Mouse (Mus musculus) erythroblast, embryonic 14.5 days (primary cell): ENCODE measurements around the gene Actr3. TPM values are rescaled to one million over a fixed set of nuclear protein-coding genes. Genes with fewer than 3 reads are reported as not detected.

Experiments
- H3K27me3 ChIP-seq: 2 replicates; pipeline ENCODE4 v1.6.1; 2012; ENCODE audit warnings: inconsistent platforms; ENCODE audit not compliant: control insufficient read depth
- H3K36me3 ChIP-seq: 2 replicates; pipeline ENCODE4 v1.6.1; 2012; ENCODE audit warnings: mild to moderate bottlenecking, inconsistent platforms; ENCODE audit not compliant: control insufficient read depth
- H3K4me1 ChIP-seq: 2 replicates; pipeline ENCODE4 v1.6.1; 2012; ENCODE audit warnings: inconsistent platforms; ENCODE audit not compliant: control insufficient read depth
- H3K4me3 ChIP-seq: replicated peaks from 2 replicates; pipeline ENCODE3; 2012; ENCODE audit warnings: moderate library complexity, mild to moderate bottlenecking, inconsistent platforms
- H3K9me3 ChIP-seq: 2 replicates; pipeline ENCODE4 v1.6.1; 2012; ENCODE audit warnings: low read length, inconsistent platforms, mixed read lengths; ENCODE audit not compliant: control insufficient read depth
- GATA1 ChIP-seq: IDR thresholded peaks from 2 replicates; pipeline ENCODE4 v1.6.1; 2012; ENCODE audit warnings: low read length, inconsistent platforms, mixed read lengths
- TAL1 ChIP-seq: IDR thresholded peaks from 3 replicates; pipeline ENCODE4 v1.6.1; 2012; ENCODE audit warnings: low read length, inconsistent platforms, mixed read lengths
- polyA plus RNA-seq: library from polyadenylated mRNA; stranded (reverse); fragments of >175 nt; gene quantifications from 2 replicates; pipeline ENCODE4 v1.2.3, GENCODE M21; 2012

Actr3 gene
- polyA plus RNA-seq, 1 experiment, result 3.5 TPM

DNA sequence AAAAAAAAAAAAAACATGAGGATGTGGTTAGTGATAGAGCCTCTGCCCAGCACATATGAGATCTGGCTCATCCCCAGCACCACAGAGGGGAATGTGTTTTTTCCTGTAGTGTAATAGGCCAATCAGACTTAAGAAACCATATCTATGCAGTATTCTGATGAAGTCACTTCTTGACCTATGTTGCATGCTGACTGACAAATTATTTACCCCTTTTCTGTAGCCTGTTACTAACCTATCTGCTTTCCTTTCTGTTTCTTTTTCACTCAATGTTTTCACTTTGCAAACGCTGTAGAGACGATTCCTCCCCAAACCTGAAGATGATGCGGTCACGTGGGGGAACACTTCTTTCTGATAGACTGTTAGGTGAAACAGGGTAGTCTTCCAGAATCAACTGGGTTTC lies 32.4 kb upstream of the Actr3 start:
- H3K36me3 ChIP-seq, result no peaks in the 10 kb centered on the region
- TF ChIP-seq GATA1 (no peak), TAL1 (no peak)
- no peak overlapping the region for H3K4me3 ChIP-seq
- no peaks in the 10 kb centered on the region for H3K27me3 ChIP-seq
- peaks cover 2% of the 10 kb centered on the region; the same call in 1 of the 2 replicates for H3K4me1 ChIP-seq
- H3K9me3 ChIP-seq, result no peaks in the 10 kb centered on the region

DNA sequence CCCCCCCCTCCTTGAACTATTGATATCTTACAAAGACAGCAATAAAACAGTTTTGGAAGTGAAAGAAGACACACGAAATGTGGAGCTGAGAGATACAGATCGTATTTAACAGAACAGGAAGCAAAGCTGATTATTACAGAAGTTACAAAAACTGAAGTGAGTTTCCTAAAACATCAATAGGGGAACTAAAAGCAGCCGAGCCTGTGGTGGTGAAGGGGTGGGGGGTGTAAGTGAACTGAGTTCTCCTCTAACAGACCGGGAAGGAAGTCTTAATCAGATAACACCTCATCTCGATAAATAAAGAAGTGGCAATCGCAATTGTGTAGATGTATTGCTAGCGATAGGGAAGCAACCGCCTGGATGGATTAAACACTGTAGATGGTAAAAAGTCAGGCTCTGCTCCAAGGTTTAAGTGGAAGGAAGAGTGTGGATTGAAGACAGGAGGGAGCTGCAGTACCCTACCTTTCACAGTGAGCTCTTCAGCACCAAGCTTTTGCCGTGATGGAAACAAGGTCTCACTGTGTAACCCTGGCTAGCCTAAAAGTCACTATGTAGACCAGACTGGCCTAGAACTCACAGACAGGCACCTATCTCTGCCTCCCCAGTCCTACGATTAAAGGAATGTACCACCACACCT lies 31.2 kb upstream of the Actr3 start:
- no peak for TF ChIP-seq GATA1
- no peak for TF ChIP-seq TAL1
- Histone ChIP-seq H3K4me1 (peaks cover 2% of the 10 kb centered on the region; the same call in 1 of the 2 replicates), H3K27me3 (no peaks in the 10 kb centered on the region), H3K9me3 (no peaks in the 10 kb centered on the region), H3K4me3 (no peak overlapping the region), H3K36me3 (no peaks in the 10 kb centered on the region)

DNA sequence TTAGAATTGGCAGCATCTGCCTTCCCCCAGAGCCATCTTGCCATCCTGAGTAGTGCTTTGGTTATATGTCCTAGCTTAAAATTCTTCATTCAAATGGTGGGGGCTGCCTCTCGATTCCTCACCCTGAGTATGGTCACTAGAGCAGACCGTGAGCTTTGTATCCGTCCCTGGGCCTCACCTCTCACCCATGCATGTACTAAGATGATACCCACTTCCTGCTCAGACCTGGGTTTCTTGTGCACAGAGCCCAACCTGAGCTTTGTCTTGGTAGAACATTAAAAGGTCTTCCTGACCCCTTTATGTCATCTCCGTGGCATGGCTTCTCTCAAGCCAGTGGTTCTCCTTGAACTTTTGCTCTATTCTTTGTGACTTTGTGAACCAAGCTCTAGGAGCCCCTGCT lies 28.5 kb upstream of the Actr3 start:
- H3K27me3 ChIP-seq, result no peaks in the 10 kb centered on the region
- H3K9me3 ChIP-seq, result no peaks in the 10 kb centered on the region
- no peak for TF ChIP-seq TAL1
- TF ChIP-seq GATA1, result no peak
- H3K36me3 ChIP-seq, result no peaks in the 10 kb centered on the region
- no peak overlapping the region for H3K4me3 ChIP-seq
- H3K4me1 ChIP-seq, result peaks cover 2% of the 10 kb centered on the region; the same call in 1 of the 2 replicates

DNA sequence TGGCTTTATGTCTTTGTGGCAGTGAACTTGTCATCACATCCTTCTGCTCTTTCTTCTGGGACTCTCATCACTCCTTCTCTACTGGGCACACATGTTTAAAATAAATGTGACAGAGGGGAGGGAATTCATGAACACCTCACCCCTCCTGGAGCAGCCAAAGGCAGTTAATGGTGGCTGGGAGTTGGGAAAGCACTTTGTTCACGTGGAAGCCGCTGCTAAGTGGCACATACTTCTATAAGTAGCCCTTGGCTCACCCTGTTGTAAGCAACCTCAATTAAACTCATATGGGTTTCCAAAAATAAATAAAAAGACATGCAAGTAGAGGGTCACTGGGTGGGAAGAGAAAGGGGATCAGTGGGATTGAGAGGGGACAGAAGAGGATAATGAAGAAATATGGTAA lies 27.8 kb upstream of the Actr3 start:
- Histone ChIP-seq H3K4me1 (peaks cover 2% of the 10 kb centered on the region; the same call in 1 of the 2 replicates), H3K9me3 (no peaks in the 10 kb centered on the region), H3K36me3 (no peaks in the 10 kb centered on the region), H3K27me3 (no peaks in the 10 kb centered on the region), H3K4me3 (no peak overlapping the region)
- TF ChIP-seq GATA1 (no peak), TAL1 (no peak)

DNA sequence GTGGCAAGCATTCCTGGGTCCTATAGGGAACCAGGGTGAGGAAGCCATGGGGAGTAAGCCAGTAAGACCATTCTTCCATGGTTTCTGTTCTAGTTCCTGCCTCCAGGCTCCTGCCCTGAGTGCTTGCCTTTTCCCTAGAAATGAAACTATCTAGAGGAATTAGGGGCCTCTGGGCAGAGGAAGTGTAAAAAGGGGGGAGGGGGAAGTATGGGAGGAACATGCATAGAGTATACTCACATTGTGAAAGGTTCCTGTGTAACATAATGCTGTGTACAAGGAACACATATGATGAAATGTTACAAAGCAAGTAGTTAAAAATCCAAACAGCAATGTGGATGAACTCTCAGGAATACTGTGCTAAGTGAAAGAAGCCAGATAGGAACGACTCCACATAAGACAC lies 27.4 kb upstream of the Actr3 start:
- no peak for TF ChIP-seq GATA1
- TF ChIP-seq TAL1, result no peak
- no peaks in the 10 kb centered on the region for H3K9me3 ChIP-seq
- no peak overlapping the region for H3K4me3 ChIP-seq
- H3K36me3 ChIP-seq, result no peaks in the 10 kb centered on the region
- H3K4me1 ChIP-seq, result peaks cover 2% of the 10 kb centered on the region; the same call in 1 of the 2 replicates
- no peaks in the 10 kb centered on the region for H3K27me3 ChIP-seq

DNA sequence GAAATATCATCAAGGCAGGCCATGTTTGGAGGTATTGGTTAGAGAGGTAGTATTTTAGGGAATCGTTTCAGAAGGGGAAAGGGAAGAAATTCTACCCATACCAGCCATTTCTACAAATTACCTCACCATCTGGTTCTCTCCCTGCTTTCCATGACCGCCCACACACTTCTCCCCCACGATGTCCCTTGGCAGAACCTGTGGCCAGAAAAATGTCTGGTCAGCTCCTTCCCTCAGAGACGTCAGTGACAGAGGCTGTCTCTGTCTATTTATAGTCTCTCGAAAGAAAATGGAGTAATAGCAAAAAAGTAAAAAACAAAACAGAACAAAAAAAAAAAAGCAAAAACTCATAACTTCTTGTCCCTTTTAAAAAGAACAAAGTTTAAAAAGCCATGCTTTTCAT lies 23.0 kb upstream of the Actr3 start:
- no peaks in the 10 kb centered on the region for H3K4me1 ChIP-seq
- H3K4me3 ChIP-seq, result no peak overlapping the region
- no peaks in the 10 kb centered on the region for H3K36me3 ChIP-seq
- TF ChIP-seq TAL1, result no peak
- TF ChIP-seq GATA1, result no peak
- no peaks in the 10 kb centered on the region for H3K27me3 ChIP-seq
- no peaks in the 10 kb centered on the region for H3K9me3 ChIP-seq

DNA sequence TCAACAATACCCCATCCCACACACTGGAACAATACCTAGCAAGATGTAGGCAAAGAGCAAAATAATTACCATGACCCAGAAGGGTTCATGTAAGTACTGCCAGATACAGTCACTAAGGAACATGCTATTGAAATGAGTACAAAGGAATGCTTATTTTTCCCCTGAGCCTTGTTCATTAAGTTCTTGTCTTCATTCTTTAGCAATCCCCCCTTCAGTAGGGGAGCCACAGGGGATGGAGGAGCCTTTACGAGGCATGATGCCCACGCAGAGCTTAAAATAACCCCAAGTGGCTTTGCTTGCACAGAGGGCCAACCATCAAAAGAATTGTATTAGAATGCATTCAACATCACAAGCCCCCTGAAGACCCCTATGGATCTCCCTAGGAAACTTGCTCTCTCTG lies 19.6 kb upstream of the Actr3 start:
- no peaks in the 10 kb centered on the region for H3K36me3 ChIP-seq
- no peaks in the 10 kb centered on the region for H3K9me3 ChIP-seq
- no peak overlapping the region for H3K4me3 ChIP-seq
- H3K27me3 ChIP-seq, result no peaks in the 10 kb centered on the region
- no peaks in the 10 kb centered on the region for H3K4me1 ChIP-seq
- TF ChIP-seq TAL1 (no peak), GATA1 (no peak)

DNA sequence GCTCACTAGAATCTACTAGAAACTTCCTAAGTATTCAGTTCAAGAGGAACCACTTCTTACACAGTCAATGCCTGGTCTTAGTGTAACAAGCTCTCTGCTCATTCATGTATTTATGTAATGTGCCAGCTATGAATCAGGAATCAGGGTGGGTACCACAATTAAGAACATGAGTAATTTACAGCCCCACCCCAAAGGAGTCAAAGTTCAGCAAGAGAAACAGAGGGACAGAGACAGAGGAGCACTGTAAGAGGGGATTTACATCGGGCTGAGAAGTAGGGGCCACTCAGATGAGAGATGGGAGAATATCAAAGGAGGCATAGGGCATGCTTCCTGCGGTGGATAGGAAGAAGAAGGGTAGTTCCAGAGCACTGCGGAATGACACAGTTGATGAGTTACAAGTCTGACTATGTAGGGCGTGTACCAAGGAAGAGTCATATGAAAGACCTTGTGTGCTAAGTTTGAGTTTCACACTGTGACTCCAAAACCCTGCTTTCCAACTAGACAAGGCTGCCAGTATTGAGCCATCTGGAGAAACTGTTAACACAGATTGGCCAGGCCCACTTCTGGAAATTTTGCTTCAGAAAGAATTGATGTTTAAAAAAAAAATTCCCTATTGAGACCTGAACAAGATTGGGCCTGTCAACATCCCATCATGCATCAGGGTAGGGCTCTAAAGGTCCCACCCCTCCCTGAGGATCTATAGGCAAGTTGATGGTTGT lies 14.9 kb upstream of the Actr3 start:
- Histone ChIP-seq H3K4me3 (no peak overlapping the region), H3K9me3 (no peaks in the 10 kb centered on the region), H3K36me3 (no peaks in the 10 kb centered on the region), H3K4me1 (no peaks in the 10 kb centered on the region), H3K27me3 (no peaks in the 10 kb centered on the region)
- TF ChIP-seq TAL1 (no peak), GATA1 (no peak)

DNA sequence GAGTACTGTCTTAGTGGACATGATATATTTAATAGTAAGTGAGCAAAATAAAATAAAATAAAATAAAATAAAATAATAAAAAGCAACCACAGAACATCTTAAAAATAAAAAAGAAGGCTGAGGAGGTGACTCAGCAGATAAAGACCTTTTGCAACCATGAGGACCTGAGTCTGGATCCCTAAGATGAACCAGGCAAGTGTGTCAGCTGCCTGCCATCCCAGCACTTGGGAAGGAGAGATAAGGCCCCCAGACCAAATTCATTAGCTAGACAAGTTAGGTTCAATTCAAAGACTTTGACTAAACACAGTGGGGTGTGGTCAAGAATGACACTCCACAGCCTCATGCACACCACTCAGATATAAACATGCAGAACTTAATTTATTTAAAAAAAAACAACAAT lies 12.4 kb upstream of the Actr3 start:
- H3K27me3 ChIP-seq, result no peaks in the 10 kb centered on the region
- H3K9me3 ChIP-seq, result no peaks in the 10 kb centered on the region
- no peaks in the 10 kb centered on the region for H3K36me3 ChIP-seq
- H3K4me1 ChIP-seq, result no peaks in the 10 kb centered on the region
- TF ChIP-seq TAL1 (no peak), GATA1 (no peak)
- no peak overlapping the region for H3K4me3 ChIP-seq
